Mouse (Mus musculus): ENCODE data around the gene Paqr6. TPM values are rescaled to one million over a fixed set of nuclear protein-coding genes. Genes with fewer than 3 reads are reported as not detected.
A peak's percentile ranks its signal among the peaks of the same experiment; 100 is the strongest.

Gene Paqr6
- polyA plus RNA-seq, 1 experiment: not detected

GRCm38 (mm10) chr3:88337367-88338020 lies 26.9 kb upstream of the Paqr6 start:
- Histone ChIP-seq H3K27ac (ENCODE audit: insufficient read depth, low read depth, low read length) (no peak overlapping the region), H3K4me3 (ENCODE audit: insufficient read depth, low read depth, low read length) (peak overlapping the region; percentile 30), H3K4me1 (ENCODE audit: control insufficient read depth, insufficient read depth, low read length) (peaks cover 6% of the 10 kb centered on the region)
- TF ChIP-seq POLR2A (IDR thresholded peaks at IDR 0.05; ENCODE audit: insufficient read depth, low read depth, low read length): no peak
- no peak for TF ChIP-seq CTCF (IDR thresholded peaks at IDR 0.05; ENCODE audit: insufficient read depth, low read depth, low read length)
- 45% methylated on average over 11 of the region's 11 CpGs for WGBS

- no peak for TF ChIP-seq CTCF (IDR thresholded peaks at IDR 0.05; ENCODE audit: insufficient read depth, low read depth, low read length)
- TF ChIP-seq POLR2A (IDR thresholded peaks at IDR 0.05; ENCODE audit: insufficient read depth, low read depth, low read length): no peak
- H3K4me3 ChIP-seq (ENCODE audit: insufficient read depth, low read depth, low read length): no peak overlapping the region
- WGBS: 91% methylated on average over 7 of the region's 7 CpGs
Measured at GRCm38 (mm10) chr3:88338316-88338715, 26.1 kb upstream of the Paqr6 start.

GRCm38 (mm10) chr3:88339006-88339405 lies 25.4 kb upstream of the Paqr6 start:
- 46% methylated on average over 3 of the region's 3 CpGs for WGBS
- no peak for TF ChIP-seq CTCF (IDR thresholded peaks at IDR 0.05; ENCODE audit: insufficient read depth, low read depth, low read length)
- no peak for TF ChIP-seq POLR2A (IDR thresholded peaks at IDR 0.05; ENCODE audit: insufficient read depth, low read depth, low read length)
- H3K4me3 ChIP-seq (ENCODE audit: insufficient read depth, low read depth, low read length): no peak overlapping the region
- H3K4me1 ChIP-seq (ENCODE audit: control insufficient read depth, insufficient read depth, low read length): peaks cover 6% of the 10 kb centered on the region
- no peak overlapping the region for H3K27ac ChIP-seq (ENCODE audit: insufficient read depth, low read depth, low read length)

More at GRCm38 (mm10) chr3:88338316-88338715, 26.1 kb upstream of the Paqr6 start:
- H3K4me1 ChIP-seq (ENCODE audit: control insufficient read depth, insufficient read depth, low read length): peaks cover 6% of the 10 kb centered on the region
- no peak overlapping the region for H3K27ac ChIP-seq (ENCODE audit: insufficient read depth, low read depth, low read length)

- no peak overlapping the region for H3K4me3 ChIP-seq (ENCODE audit: insufficient read depth, low read depth, low read length)
- no peaks in the 10 kb centered on the region for H3K4me1 ChIP-seq (ENCODE audit: control insufficient read depth, insufficient read depth, low read length)
- no peak overlapping the region for H3K27ac ChIP-seq (ENCODE audit: insufficient read depth, low read depth, low read length)
- 92% methylated on average over 13 of the region's 13 CpGs for WGBS
- TF ChIP-seq CTCF (IDR thresholded peaks at IDR 0.05; ENCODE audit: insufficient read depth, low read depth, low read length) (no peak), POLR2A (IDR thresholded peaks at IDR 0.05; ENCODE audit: insufficient read depth, low read depth, low read length) (no peak)
Measured at GRCm38 (mm10) chr3:88350732-88351131, 13.7 kb upstream of the Paqr6 start.

GRCm38 (mm10) chr3:88352907-88353306 lies 11.5 kb upstream of the Paqr6 start:
- Histone ChIP-seq H3K4me1 (ENCODE audit: control insufficient read depth, insufficient read depth, low read length) (no peaks in the 10 kb centered on the region), H3K27ac (ENCODE audit: insufficient read depth, low read depth, low read length) (no peak overlapping the region), H3K4me3 (ENCODE audit: insufficient read depth, low read depth, low read length) (no peak overlapping the region)
- WGBS: 91% methylated on average over 9 of the region's 9 CpGs
- TF ChIP-seq POLR2A (IDR thresholded peaks at IDR 0.05; ENCODE audit: insufficient read depth, low read depth, low read length): no peak
- no peak for TF ChIP-seq CTCF (IDR thresholded peaks at IDR 0.05; ENCODE audit: insufficient read depth, low read depth, low read length)

GRCm38 (mm10) chr3:88354396-88355165 lies 9.8 kb upstream of the Paqr6 start:
- WGBS: 90% methylated on average over 8 of the region's 8 CpGs
- H3K4me3 ChIP-seq (ENCODE audit: insufficient read depth, low read depth, low read length): no peak overlapping the region
- TF ChIP-seq POLR2A (IDR thresholded peaks at IDR 0.05; ENCODE audit: insufficient read depth, low read depth, low read length) (no peak), CTCF (IDR thresholded peaks at IDR 0.05; ENCODE audit: insufficient read depth, low read depth, low read length) (no peak)
- no peaks in the 10 kb centered on the region for H3K4me1 ChIP-seq (ENCODE audit: control insufficient read depth, insufficient read depth, low read length)
- H3K27ac ChIP-seq (ENCODE audit: insufficient read depth, low read depth, low read length): no peak overlapping the region

GRCm38 (mm10) chr3:88359584-88359983 lies 4.8 kb upstream of the Paqr6 start:
- Histone ChIP-seq H3K4me3 (ENCODE audit: insufficient read depth, low read depth, low read length) (no peak overlapping the region), H3K4me1 (ENCODE audit: control insufficient read depth, insufficient read depth, low read length) (peaks cover 7% of the 10 kb centered on the region), H3K27ac (ENCODE audit: insufficient read depth, low read depth, low read length) (peak overlapping the region; percentile 50)
- TF ChIP-seq CTCF (IDR thresholded peaks at IDR 0.05; ENCODE audit: insufficient read depth, low read depth, low read length) (no peak), POLR2A (IDR thresholded peaks at IDR 0.05; ENCODE audit: insufficient read depth, low read depth, low read length) (no peak)
- WGBS: 75% methylated on average over 5 of the region's 5 CpGs

- peak overlapping the region; percentile 52; the same call in 1 of the 2 replicates for H3K27ac ChIP-seq (ENCODE audit: insufficient read depth, low read depth, low read length)
- peaks cover 11% of the 10 kb centered on the region for H3K4me1 ChIP-seq (ENCODE audit: control insufficient read depth, insufficient read depth, low read length)
- TF ChIP-seq POLR2A (IDR thresholded peaks at IDR 0.05; ENCODE audit: insufficient read depth, low read depth, low read length) (no peak), CTCF (IDR thresholded peaks at IDR 0.05; ENCODE audit: insufficient read depth, low read depth, low read length) (no peak)
- no peak overlapping the region for H3K4me3 ChIP-seq (ENCODE audit: insufficient read depth, low read depth, low read length)
- WGBS: 60% methylated on average over 3 of the region's 3 CpGs
Measured at GRCm38 (mm10) chr3:88359989-88360388, 4.4 kb upstream of the Paqr6 start.

- Histone ChIP-seq H3K4me3 (ENCODE audit: insufficient read depth, low read depth, low read length) (no peak overlapping the region), H3K4me1 (ENCODE audit: control insufficient read depth, insufficient read depth, low read length) (peaks cover 17% of the 10 kb centered on the region), H3K27ac (ENCODE audit: insufficient read depth, low read depth, low read length) (0 out of 2 replicates have a peak overlapping the region, but pooled peaks have one; percentile 22)
- no peak for TF ChIP-seq CTCF (IDR thresholded peaks at IDR 0.05; ENCODE audit: insufficient read depth, low read depth, low read length)
- TF ChIP-seq POLR2A (IDR thresholded peaks at IDR 0.05; ENCODE audit: insufficient read depth, low read depth, low read length): no peak
- WGBS: 65% methylated on average over 6 of the region's 6 CpGs
Measured at GRCm38 (mm10) chr3:88361096-88361495, 3.3 kb upstream of the Paqr6 start.

All from olfactory bulb, adult 2 months (tissue).